Mouse (Mus musculus): ENCODE measurements at regions not wholly inside any gene's neighbourhood (a gene's known extent, or its start where the extent isn't known, plus 50 kb on each side); places are given as distances from the start of the nearest gene placed in this dataset.

DNA sequence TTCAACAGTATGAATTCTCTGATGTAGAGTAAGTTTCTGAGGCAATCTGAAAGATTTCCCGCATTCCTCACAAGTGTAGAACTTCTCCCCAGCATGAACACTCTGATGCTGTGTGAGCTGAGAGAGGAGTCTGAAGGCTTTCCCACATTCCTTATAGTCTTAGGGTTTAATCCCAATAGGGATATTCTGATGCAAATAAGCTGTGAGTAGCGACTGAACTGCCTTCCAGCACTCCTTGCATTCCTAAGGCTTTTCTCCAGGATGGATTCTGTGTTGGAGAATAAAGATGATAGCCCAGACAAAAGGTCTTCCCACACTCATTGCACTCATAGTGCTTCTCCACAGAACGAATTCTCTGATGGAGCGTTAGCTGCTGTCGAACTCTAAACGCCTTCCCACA lies 152.6 kb upstream of the Api5 start:
- DNase-seq, result no peak

DNA sequence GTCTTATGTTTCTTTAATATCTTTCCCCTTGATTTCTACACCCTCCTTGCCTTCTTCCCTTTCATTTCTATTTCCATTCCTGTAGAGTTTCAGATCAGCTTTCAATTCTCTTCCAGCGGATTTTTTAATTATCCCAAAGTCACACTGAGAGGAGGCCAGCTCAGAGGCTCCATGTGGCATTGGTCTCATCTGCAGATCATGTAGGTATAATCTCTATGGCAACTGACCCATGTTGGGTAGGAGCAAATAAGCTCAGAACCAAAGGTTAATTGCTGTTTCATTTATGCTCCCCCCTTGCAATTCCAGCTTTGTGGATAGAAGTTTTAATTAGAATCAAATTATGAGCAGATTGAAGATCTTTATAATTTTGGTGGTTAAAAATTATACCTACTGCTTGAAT lies 149.3 kb upstream of the Api5 start:
- DNase-seq, result no peak

DNA sequence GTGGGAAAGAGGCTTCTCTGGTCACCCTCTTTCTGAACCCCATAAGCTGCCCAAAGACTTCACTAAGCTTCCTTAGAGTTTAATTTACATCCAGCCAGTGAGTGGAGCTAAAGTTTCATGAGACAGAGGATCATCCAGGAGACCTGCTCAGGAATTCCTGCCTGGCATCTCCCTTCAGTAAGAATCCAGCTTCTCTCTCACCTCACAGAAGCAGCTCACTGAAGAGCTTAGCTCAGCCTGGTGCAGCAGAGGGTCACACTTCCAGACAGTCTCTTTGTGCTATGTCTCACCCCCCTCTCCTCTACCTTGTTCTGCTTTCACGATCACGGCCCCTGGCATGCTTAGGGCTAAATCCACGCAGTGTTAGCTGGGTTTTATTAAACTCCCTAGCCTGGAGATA lies 133.7 kb upstream of the Api5 start:
- DNase-seq, result peak; percentile 11

DNA sequence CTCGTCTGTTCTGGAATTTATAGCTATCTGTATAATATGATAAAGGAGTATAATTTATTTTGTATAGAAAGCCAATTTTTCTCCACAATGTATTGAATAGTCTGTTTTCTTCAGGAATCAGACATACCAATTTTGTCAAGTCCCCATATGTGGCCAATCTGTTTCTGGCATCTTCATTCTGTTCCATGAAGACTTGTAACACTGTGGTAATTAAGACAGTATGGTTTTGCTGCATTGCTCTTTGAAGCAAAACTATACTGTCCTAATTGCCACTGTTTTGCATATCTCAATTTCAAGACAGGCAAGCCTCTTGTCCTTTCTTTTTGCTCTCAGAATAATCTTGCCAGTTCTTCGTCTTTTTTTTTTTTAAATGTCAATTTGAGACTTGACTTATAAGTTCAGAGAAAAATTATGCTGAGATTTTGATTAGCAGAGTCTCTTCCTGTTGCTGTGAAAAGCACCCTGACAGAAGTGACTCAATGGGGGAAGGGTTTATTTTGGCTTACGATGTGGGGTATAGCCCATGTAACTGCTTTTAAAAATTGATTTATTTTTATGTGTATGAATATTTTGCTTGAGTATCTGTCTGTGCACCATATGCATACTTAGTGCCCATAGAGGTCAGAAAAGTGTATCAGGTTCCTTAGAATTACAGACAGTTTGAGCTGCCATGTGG lies 103.4 kb upstream of the Api5 start:
- DNase-seq, result peak; percentile 49

DNA sequence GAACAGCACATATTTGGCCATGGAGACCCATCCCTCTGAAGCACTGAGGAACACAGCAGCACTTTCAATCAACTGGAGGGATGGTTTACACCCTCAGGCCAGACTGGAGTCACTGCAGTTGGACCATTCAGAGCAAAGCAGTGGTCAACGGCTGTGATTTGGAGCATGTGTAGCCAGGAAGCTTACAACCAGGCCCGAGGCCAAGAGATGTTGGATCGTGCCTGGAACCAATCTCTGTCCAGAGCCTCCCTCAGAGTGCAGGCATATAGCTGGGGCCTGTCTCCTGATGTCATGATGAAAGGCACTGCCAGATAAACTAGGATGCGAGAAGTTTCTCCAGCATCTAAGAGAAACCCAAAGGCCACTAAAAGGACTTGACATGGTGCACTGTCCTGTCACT lies 98.7 kb upstream of the Api5 start:
- DNase-seq, result no peak

DNA sequence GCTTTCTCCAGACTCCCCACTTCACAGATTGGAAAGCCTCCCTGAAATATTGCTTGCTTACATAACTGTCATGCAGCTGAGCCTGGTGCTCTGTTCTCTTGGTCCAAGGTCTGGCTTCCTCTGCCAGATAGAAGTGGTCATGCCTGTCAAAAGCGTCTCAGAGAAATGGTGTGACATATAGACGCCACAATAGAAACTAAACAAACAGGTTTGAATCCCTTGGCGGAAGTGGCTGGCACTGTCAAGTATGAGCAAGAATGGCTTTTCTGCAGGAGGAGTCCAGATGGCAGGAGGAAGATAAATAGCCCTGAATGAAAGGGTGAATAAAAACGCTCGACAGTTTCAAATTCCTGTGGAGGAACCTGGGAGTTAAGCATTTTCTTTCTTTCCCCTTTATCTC lies 93.2 kb upstream of the Api5 start:
- DNase-seq, result no peak

DNA sequence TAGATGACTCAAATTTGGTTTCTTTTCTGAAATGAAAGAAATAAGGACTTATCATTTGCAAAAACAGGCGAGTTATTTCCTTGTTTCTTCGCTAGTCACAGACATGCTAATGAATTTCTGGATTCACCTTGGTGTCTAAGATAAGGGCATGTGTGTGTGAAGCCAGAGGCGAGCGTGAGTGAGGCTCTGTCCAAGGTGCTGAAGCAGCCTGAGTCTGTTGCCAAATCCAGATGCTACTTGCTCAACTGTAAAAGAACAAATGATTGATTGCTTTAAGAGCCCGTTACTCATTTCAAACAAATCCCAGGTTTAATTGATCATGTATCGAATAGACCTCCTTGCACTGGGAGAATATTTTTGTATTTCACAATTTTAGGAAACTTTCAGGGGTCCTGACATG lies 86.6 kb upstream of the Api5 start:
- DNase-seq, result no peak

DNA sequence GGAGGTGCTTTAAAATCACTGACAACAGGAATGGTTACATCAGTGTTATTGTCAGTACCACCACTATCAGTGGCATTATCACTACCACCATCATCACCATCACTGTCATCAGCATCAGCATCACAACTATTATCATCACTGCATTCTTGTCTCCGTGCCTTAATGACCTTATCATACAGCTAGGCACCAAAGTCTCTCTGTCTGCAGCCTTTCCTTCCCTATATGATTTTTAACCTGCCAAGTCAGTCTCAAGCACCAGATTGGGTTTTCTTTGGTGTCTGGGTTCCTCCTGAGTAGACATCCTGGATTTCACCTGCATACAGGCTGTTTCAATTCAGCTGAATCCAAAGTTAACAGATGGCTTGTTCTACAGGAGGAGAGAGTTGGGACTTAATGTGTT lies 78.9 kb upstream of the Api5 start:
- peak; percentile 33 for DNase-seq

DNA sequence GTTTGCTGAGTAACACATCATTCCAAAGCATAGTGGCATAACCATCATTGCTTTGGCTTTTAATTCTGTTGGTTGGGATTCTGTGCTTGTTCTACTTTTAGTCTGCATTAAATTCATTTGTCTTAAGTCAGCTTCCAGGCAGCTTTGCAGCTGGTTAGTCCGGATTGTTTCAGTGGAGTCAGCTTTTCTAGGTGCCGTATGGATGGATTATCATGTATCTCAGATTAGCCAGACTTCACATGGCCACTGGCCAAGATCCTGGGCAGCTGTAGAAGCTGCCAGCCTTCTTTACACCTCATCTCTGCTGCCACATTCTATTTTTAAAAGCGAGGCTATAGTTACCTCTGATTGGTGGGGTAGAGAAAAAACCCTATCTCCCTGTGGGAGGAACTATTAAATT lies 74.1 kb upstream of the Api5 start:
- peak; percentile 24 for DNase-seq

DNA sequence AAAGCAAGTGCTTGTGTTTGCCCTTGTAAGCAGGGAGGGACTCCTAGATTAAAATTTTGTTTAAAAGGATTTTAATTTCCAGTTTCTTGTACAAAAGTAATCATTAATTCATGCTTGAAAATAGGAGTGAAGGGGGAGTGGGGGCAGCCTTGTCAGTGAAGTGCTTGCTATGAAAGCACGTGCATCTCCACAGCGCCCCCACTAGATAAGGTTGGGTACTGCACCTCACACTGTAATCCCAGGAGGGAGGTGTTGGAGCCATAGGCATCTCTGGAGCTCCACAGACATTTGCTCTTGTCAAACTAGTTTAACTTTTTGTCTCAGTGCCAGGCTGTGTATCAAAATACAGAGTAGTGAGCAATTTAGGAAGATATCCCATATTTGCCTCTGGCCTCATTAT lies 62.7 kb upstream of the Api5 start:
- no peak for DNase-seq

DNA sequence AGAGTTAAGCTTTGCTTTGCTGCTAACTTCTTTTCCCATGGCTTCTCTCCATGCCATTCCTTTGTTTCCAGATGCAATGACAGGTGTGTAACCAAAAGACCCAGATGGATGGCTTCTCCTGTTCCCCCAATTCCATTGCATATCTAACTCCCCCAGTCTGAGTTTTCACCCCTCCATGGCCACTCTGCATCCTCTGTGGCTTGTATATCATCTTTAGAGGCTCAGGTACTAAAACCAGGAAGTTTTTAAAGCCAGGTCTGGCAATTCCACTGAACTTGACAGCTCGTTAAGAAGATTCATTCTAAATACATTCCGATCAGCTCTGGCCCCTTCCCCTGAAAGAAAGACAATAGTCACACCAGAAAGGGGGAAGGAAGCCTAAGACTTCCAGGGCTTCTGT lies 60.6 kb upstream of the Api5 start:
- no peak for DNase-seq

Data from layer of hippocampus, adult 9-11 months (tissue).